Comparison of ENCODE assay signal across 8 mouse cellular contexts in the genomic region with DNA sequence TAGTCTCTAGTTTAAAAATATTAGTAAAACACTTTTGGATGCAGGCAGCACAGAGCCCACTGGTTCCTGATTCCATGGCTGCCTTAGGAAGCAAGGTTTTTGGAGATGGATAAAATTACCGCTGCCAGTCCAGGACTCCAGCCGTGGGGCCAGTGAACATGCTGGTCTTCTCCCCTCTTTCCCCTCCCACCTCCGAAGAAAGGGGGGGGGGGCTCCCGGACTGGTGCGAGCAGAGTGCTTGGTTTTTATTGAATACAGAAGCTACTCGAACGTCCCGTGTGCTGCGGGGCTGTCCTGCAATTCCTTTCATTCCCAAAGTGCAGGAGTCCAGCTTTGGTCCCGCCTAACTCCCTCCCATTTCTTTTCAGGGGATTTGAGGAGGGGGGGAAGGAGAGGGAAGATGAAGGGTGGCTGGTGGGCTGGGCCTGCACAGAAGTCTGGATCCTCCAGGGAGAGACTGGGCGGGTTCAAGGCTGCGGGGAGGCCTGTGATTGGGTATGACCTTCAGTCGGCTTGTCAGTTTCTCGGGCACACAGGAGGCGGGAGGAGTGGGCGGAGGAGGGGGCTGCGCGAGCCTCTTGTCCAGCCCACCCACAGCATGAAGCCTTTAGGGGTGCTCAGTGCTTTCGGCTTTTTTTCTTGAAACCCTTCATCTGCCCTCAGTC. TPM values are rescaled to one million over a fixed set of nuclear protein-coding genes. Genes with fewer than 3 reads are reported as not detected.
DNase-seq lines count a peak whose midpoint lies in the region; ATAC-seq and TF ChIP-seq lines count a peak whose summit lies in the region.

TSS of gene Col11a1 (plus strand) at position 570 of the 665 bp plus-strand sequence.

- H3K9me3 ChIP-seq in embryonic facial prominence, embryonic 12.5 days = no peaks in the 10 kb centered on the region
- no peaks in the 10 kb centered on the region for H3K9me3 ChIP-seq in heart, embryonic 13.5 days
- H3K9me3 ChIP-seq in kidney, postnatal 0 days (replicated peaks; ENCODE audit: low read length) = no peaks in the 10 kb centered on the region
- no peaks in the 10 kb centered on the region for H3K9me3 ChIP-seq in liver, embryonic 11.5 days (ENCODE audit: control insufficient read depth, low read length)
- no peaks in the 10 kb centered on the region for H3K9me3 ChIP-seq in neural tube, embryonic 15.5 days (replicated peaks)

- no peak for TF ChIP-seq CTCF in heart, adult 2 months (IDR thresholded peaks at IDR 0.05)
- no peak for TF ChIP-seq CTCF in kidney, postnatal 0 days (IDR thresholded peaks at IDR 0.05; ENCODE audit: low read depth)

- DNase-seq in heart, adult 2 months = peak; percentile 9 to 35
- DNase-seq in heart, adult 11 months = no peak
- peak; percentile 88 for DNase-seq in kidney, postnatal 0 days (ENCODE audit: low spot score)
- DNase-seq in liver, embryonic 11.5 days (ENCODE audit: low spot score) = peak; percentile 77
- no peak for DNase-seq in T-cell, adult 2 months (ENCODE audit: low spot score)

- 1% methylated on average over 19 of the region's 19 CpGs for WGBS in heart, adult 2 months
- WGBS in embryonic facial prominence, embryonic 12.5 days = under 1% methylated on average over 19 of the region's 19 CpGs
- under 1% methylated on average over 19 of the region's 19 CpGs for WGBS in heart, embryonic 13.5 days
- WGBS in kidney, postnatal 0 days = 0% methylated on average over 19 of the region's 19 CpGs
- whole genome bisulfite sequencing in liver, embryonic 11.5 days = 2% methylated on average over 19 of the region's 19 CpGs
- WGBS in neural tube, embryonic 15.5 days = 0% methylated on average over 19 of the region's 19 CpGs

- 0 out of 2 replicates have a peak within 1 kb of the TSS, but pooled peaks have one; percentile 16 for H3K4me3 ChIP-seq in heart, adult 2 months
- peak within 1 kb of the TSS; percentile 49 for H3K4me3 ChIP-seq in embryonic facial prominence, embryonic 12.5 days
- peak within 1 kb of the TSS; percentile 77 for H3K4me3 ChIP-seq in heart, embryonic 13.5 days
- peak within 1 kb of the TSS; percentile 64 for H3K4me3 ChIP-seq in kidney, postnatal 0 days (replicated peaks; ENCODE audit: low read depth, low read length)
- peak within 1 kb of the TSS; percentile 40 for H3K4me3 ChIP-seq in liver, embryonic 11.5 days (ENCODE audit: low read depth, low read length)
- H3K4me3 ChIP-seq in neural tube, embryonic 15.5 days (replicated peaks) = peak within 1 kb of the TSS; percentile 65

- H3K36me3 ChIP-seq in heart, adult 2 months (ENCODE audit: control insufficient read depth, insufficient read depth, low read length) = no peaks in the 10 kb centered on the region
- H3K36me3 ChIP-seq in embryonic facial prominence, embryonic 12.5 days = no peaks in the 10 kb centered on the region
- no peaks in the 10 kb centered on the region for H3K36me3 ChIP-seq in heart, embryonic 13.5 days
- no peaks in the 10 kb centered on the region for H3K36me3 ChIP-seq in kidney, postnatal 0 days (ENCODE audit: insufficient read depth, low read length)
- H3K36me3 ChIP-seq in liver, embryonic 11.5 days (ENCODE audit: control insufficient read depth, insufficient read depth, low read length) = no peaks in the 10 kb centered on the region
- H3K36me3 ChIP-seq in neural tube, embryonic 15.5 days = no peaks in the 10 kb centered on the region

- no peak within 1 kb of the TSS for H3K9ac ChIP-seq in heart, adult 2 months (ENCODE audit: low read depth, low read length)
- peak within 1 kb of the TSS; percentile 47 for H3K9ac ChIP-seq in embryonic facial prominence, embryonic 12.5 days
- H3K9ac ChIP-seq in heart, embryonic 13.5 days = peak within 1 kb of the TSS; percentile 76
- H3K9ac ChIP-seq in kidney, postnatal 0 days (ENCODE audit: low read depth, low read length) = peak within 1 kb of the TSS; percentile 49; the same call in 1 of the 2 replicates
- H3K9ac ChIP-seq in liver, embryonic 11.5 days (ENCODE audit: low read depth, low read length) = no peak within 1 kb of the TSS
- peak within 1 kb of the TSS; percentile 59 for H3K9ac ChIP-seq in neural tube, embryonic 15.5 days (replicated peaks)

- no peaks in the 10 kb centered on the region; the same call in 1 of the 2 replicates for H3K4me1 ChIP-seq in heart, adult 2 months (ENCODE audit: control insufficient read depth, insufficient read depth, low read length)
- H3K4me1 ChIP-seq in embryonic facial prominence, embryonic 12.5 days = 0 out of 2 replicates have a peak, but pooled peaks cover 8% of the 10 kb centered on the region
- H3K4me1 ChIP-seq in heart, embryonic 13.5 days = peaks cover 17% of the 10 kb centered on the region
- 0 out of 2 replicates have a peak, but pooled peaks cover 3% of the 10 kb centered on the region for H3K4me1 ChIP-seq in kidney, postnatal 0 days (replicated peaks; ENCODE audit: insufficient read depth, low read length)
- H3K4me1 ChIP-seq in liver, embryonic 11.5 days (replicated peaks; ENCODE audit: control insufficient read depth, insufficient read depth, low read length) = no peaks in the 10 kb centered on the region
- peaks cover 18% of the 10 kb centered on the region for H3K4me1 ChIP-seq in neural tube, embryonic 15.5 days

- TF ChIP-seq POLR2A in heart, adult 2 months (IDR thresholded peaks at IDR 0.05; ENCODE audit: insufficient read depth, low read depth, low read length) = no peak

- no peak for TF ChIP-seq EP300 in heart, adult 2 months (IDR thresholded peaks at IDR 0.05; ENCODE audit: insufficient read depth, low read depth, low read length)

- peak within 1 kb of the TSS; percentile 73 for H3K4me2 ChIP-seq in embryonic facial prominence, embryonic 12.5 days (replicated peaks)
- H3K4me2 ChIP-seq in heart, embryonic 13.5 days = peak within 1 kb of the TSS; percentile 98
- H3K4me2 ChIP-seq in kidney, postnatal 0 days (ENCODE audit: low read length) = peak within 1 kb of the TSS; percentile 89
- peak within 1 kb of the TSS; percentile 67 for H3K4me2 ChIP-seq in liver, embryonic 11.5 days
- H3K4me2 ChIP-seq in neural tube, embryonic 15.5 days = peak within 1 kb of the TSS; percentile 96

- intact Hi-C loops in heart, adult 2 months (cut with DNase I) = loop anchor here (5.0 kb wide), 2 partner anchors 333 to 378 kb away; no protein-coding TSS in a partner anchor

- H3K27ac ChIP-seq in heart, adult 2 months = no peak within 1 kb of the TSS
- peak within 1 kb of the TSS; percentile 87 for H3K27ac ChIP-seq in embryonic facial prominence, embryonic 12.5 days
- H3K27ac ChIP-seq in heart, embryonic 13.5 days (replicated peaks) = no peak within 1 kb of the TSS
- H3K27ac ChIP-seq in kidney, postnatal 0 days = no peak within 1 kb of the TSS
- no peak within 1 kb of the TSS for H3K27ac ChIP-seq in liver, embryonic 11.5 days (ENCODE audit: low read depth, low read length)
- peak within 1 kb of the TSS; percentile 70 for H3K27ac ChIP-seq in neural tube, embryonic 15.5 days (replicated peaks)

- no peaks in the 10 kb centered on the region for H3K27me3 ChIP-seq in heart, adult 2 months (ENCODE audit: control insufficient read depth, insufficient read depth, low read length)
- no peaks in the 10 kb centered on the region for H3K27me3 ChIP-seq in embryonic facial prominence, embryonic 12.5 days
- no peaks in the 10 kb centered on the region for H3K27me3 ChIP-seq in heart, embryonic 13.5 days (replicated peaks)
- no peaks in the 10 kb centered on the region for H3K27me3 ChIP-seq in kidney, postnatal 0 days (ENCODE audit: insufficient read depth, low read length)
- 0 out of 2 replicates have a peak, but pooled peaks cover 6% of the 10 kb centered on the region for H3K27me3 ChIP-seq in liver, embryonic 11.5 days (replicated peaks; ENCODE audit: control insufficient read depth, insufficient read depth, low read length)
- H3K27me3 ChIP-seq in neural tube, embryonic 15.5 days (replicated peaks) = no peaks in the 10 kb centered on the region

- H3K79me2 ChIP-seq in heart, adult 2 months (replicated peaks; ENCODE audit: control insufficient read depth, insufficient read depth, low read length) = no peaks in the 10 kb centered on the region

- ATAC-seq in embryonic facial prominence, embryonic 12.5 days (ENCODE audit: insufficient number of reproducible peaks, insufficient read depth, low FRiP score, low TSS enrichment) = peak; percentile 99
- ATAC-seq in heart, embryonic 13.5 days (ENCODE audit: extremely low read depth, insufficient number of reproducible peaks, low FRiP score, low TSS enrichment) = peak; percentile 92
- peak; percentile 95 for ATAC-seq in kidney, postnatal 0 days (replicated peaks; ENCODE audit: low FRiP score, low read depth)
- peak; percentile 86 for ATAC-seq in liver, embryonic 11.5 days (replicated peaks; ENCODE audit: low FRiP score)
- peak; percentile 96 for ATAC-seq in neural tube, embryonic 15.5 days (ENCODE audit: low FRiP score)

RNA-seq across cellular contexts. Expression of gene Col11a1, which starts in this region (rescaled TPM):
- total RNA-seq in heart, adult 2 months (2021) = under 1 TPM; 0.13 to 0.23 TPM
- 0.18 and 0.20 TPM in 2 replicates for polyA plus RNA-seq in heart, adult 2 months (2012; rRNA removed)
- 51.6 and 53.9 TPM in 2 replicates for polyA plus RNA-seq in embryonic facial prominence, embryonic 12.5 days (2016; fragmentation: Nextera tagmentation; extraction: Ambion mirVana)
- polyA plus RNA-seq in heart, embryonic 13.5 days (2015; fragmentation: Nextera tagmentation; extraction: Ambion mirVana) = 4.7 and 5.1 TPM in 2 replicates
- polyA plus RNA-seq in kidney, postnatal 0 days (2015; fragmentation: Nextera tagmentation; extraction: Ambion mirVana) = 3.1 TPM in 2 replicates
- polyA plus RNA-seq in liver, embryonic 11.5 days (2014; fragmentation: Nextera tagmentation; extraction: Ambion mirVana) = 3.6 and 4.2 TPM in 2 replicates
- polyA plus RNA-seq in neural tube, embryonic 15.5 days (2015; fragmentation: Nextera tagmentation; extraction: Ambion mirVana) = 18.6 and 26.4 TPM in 2 replicates

Comparison
In these comparisons a context has a peak if more than half of its experiments do, and no peak if none do; other contexts are left out.
1. H3K9ac ChIP-seq: peak in embryonic facial prominence, embryonic 12.5 days (single experiment), heart, embryonic 13.5 days (single experiment), kidney, postnatal 0 days (single experiment) and neural tube, embryonic 15.5 days (single experiment); none in heart, adult 2 months (single experiment) and liver, embryonic 11.5 days (single experiment).
2. Peak in DNase-seq and H3K4me3 ChIP-seq in heart, adult 2 months; RNA of the gene not detected or under 1 TPM.
3. DNase-seq: peak in kidney, postnatal 0 days (single experiment) and liver, embryonic 11.5 days (single experiment); none in heart, adult 11 months (single experiment) and T-cell, adult 2 months (single experiment).
4. H3K27ac ChIP-seq: peak in embryonic facial prominence, embryonic 12.5 days (single experiment) and neural tube, embryonic 15.5 days (single experiment); none in heart, adult 2 months (single experiment), heart, embryonic 13.5 days (single experiment), kidney, postnatal 0 days (single experiment) and liver, embryonic 11.5 days (single experiment).
5. H3K4me3 ChIP-seq: peak in every context shown above with its lines; median percentile 77 in heart, embryonic 13.5 days; 65 in neural tube, embryonic 15.5 days; 64 in kidney, postnatal 0 days; 49 in embryonic facial prominence, embryonic 12.5 days; 40 in liver, embryonic 11.5 days; 16 in heart, adult 2 months.
6. Peak in every context shown above with its lines, with median percentiles within 50 percentile points of each other: ATAC-seq and H3K4me2 ChIP-seq.